Mouse (Mus musculus) cerebellum, adult 2 months (tissue): ENCODE data around the gene Satb2.

ENCODE experiments used
- CTCF ChIP-seq: fragments of 200-500 bp; IDR thresholded peaks from 2 replicates; pipeline ENCODE4 v1.5.1; 2011; ENCODE audit warnings: low read depth, mild to moderate bottlenecking, control low read depth, low read length, moderate library complexity, borderline replicate concordance; ENCODE audit not compliant: insufficient read depth
- POLR2A ChIP-seq: fragments of 200-500 bp; IDR thresholded peaks from 2 replicates; pipeline ENCODE4 v1.6.1; 2011; ENCODE audit warnings: low read length, control low read depth, borderline replicate concordance; ENCODE audit not compliant: insufficient read depth

DNA sequence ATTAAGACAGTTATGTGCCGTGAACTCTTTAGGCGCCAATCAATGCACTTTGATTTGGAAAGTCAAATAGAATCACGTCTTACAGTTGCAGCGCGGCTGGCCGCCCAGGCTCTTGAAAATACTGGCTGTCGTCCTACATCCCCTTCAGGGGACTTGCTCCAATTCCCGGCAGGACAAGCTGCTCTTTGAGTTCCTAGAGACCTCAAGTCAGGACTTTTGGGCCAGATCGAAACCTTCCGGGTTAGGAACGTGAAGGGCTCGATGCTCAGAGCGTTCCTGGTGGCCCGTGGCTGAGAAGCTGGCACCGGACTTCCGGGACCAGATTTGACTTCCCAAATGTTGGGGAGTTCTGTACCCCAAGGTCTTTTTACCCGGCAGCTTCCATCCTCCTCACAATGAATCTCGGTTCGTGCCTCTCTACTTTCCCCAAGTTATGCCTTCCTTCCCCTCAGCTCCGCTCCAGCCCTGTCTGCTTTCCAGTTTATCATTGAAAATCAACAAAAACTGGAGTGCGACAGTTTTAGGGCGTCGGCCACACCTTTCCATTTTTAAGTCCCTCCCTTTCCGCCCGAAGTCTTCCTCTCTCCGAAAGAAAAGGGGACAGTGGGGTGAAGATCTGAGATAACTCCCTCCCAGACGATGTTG is 2.3 kb upstream of the Satb2 start:
- TF ChIP-seq CTCF (no peak), POLR2A (no peak)
